Mouse (Mus musculus): ENCODE measurements around the gene Naa25. TPM values are rescaled to one million over a fixed set of nuclear protein-coding genes. Genes with fewer than 3 reads are reported as not detected.

Naa25 gene
- polyA plus RNA-seq, 1 experiment from 2014 or later: 42.7 TPM

DNA sequence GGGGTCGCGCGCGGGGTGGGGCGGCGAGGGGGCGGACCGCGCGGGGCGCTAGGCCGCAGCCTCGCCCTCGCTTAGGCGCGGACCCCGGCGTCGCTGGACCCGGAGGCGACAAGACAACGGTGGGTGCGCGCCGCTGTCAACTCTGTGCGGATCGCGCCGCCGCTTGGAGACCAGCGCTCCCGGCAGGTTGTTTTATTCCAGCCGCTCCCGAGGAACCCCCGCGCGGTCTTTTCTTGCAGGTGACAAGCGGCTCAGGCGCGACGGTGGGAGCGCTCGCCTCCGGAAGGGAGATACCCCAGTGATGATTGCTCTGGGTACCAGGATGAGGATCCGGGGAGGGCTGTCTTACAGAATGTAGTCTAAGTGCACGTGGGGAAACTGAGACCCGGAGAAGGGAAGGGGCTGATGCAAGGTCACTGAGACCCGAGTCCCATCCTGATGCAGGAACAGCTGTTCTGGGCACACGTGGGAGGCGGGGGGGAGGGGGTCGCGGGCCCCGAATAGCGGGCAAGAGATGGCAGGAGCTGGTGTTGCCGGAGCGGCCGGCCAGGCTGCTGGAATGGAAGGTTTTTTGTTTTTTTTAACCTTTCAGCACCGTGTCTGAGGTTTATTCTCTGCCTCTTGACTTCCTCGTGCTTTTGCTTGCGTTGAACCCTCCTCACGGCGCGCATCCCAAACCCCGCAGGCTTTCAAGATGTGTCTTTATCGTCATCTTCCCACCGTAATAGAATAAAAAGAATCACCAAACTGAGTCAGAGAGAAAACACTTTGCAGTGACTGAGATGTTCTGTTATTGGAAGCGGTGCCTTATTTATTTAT lies 619 bp downstream of the Naa25 start:
- H3K4me3 ChIP-seq: peak overlapping the region; percentile 95
- no peaks in the 10 kb centered on the region for H3K27me3 ChIP-seq (replicated peaks)
- 2% methylated on average over 67 of the region's 67 CpGs for WGBS (ENCODE audit: insufficient replicate concordance)
- peaks cover 59% of the 10 kb centered on the region for H3K4me1 ChIP-seq
- ATAC-seq: peak; percentile 70
- peak overlapping the region; percentile 94 for H3K27ac ChIP-seq
- peaks cover 5% of the 10 kb centered on the region; the same call in 1 of the 2 replicates for H3K9me3 ChIP-seq (replicated peaks)
- H3K4me2 ChIP-seq: peak overlapping the region; percentile 98
- peaks cover 36% of the 10 kb centered on the region for H3K36me3 ChIP-seq
- peak overlapping the region; percentile 86 for H3K9ac ChIP-seq

DNA sequence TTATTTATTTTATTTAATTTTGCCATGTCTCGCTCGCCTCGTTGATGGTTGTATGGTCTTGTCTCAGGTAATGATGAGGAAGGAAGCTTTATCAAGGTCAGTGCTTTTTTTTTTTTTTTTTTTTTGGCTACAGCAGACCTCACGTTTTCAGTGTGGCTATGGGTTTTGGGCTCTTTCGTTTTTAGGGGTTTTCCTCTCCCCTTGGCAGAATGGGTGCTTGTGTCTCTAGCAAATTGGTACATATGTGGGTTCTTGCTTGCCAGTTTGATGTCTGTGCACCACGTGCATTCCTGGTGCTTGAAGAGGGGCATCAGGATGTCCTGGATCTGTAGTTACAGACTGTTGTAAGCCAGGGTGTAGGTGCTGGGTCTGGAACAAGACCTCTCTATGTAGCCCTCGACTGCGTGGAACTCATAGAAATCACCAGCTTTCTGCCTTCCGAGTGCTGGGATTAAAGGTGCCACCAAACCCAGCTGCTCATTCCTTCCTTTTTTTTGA lies 1.3 kb downstream of the Naa25 start:
- peaks cover 5% of the 10 kb centered on the region; the same call in 1 of the 2 replicates for H3K9me3 ChIP-seq (replicated peaks)
- H3K4me1 ChIP-seq: peaks cover 59% of the 10 kb centered on the region
- peak overlapping the region; percentile 95 for H3K4me3 ChIP-seq
- H3K9ac ChIP-seq: peak overlapping the region; percentile 86
- peak overlapping the region; percentile 98 for H3K4me2 ChIP-seq
- 21% methylated on average over 9 of the region's 9 CpGs for WGBS (ENCODE audit: insufficient replicate concordance)
- peak overlapping the region; percentile 94; the same call in 1 of the 2 replicates for H3K27ac ChIP-seq
- H3K27me3 ChIP-seq (replicated peaks): no peaks in the 10 kb centered on the region
- ATAC-seq: no peak
- H3K36me3 ChIP-seq: peaks cover 42% of the 10 kb centered on the region

DNA sequence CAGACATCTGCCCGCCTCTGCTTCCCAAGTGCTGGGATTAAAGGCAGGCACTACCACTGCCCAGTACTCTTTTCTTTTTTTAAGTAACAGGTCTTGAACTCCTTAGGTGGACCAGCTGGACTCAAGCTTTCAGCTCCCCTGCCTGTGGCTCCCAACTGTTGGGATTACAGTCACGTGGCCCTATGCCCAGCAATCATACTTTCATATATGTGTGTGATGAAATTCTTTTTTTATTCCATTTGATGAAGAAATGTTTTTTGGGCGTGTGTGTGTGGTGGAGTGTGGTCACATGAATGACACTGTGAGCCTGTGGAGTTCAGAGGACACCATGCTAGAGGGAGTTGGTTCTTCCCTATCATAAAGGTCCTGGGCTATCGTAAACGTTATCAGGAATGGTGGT lies 1.8 kb downstream of the Naa25 start:
- 50% methylated on average over 5 of the region's 5 CpGs for WGBS (ENCODE audit: insufficient replicate concordance)
- peaks cover 47% of the 10 kb centered on the region for H3K36me3 ChIP-seq
- peak overlapping the region; percentile 86 for H3K9ac ChIP-seq

DNA sequence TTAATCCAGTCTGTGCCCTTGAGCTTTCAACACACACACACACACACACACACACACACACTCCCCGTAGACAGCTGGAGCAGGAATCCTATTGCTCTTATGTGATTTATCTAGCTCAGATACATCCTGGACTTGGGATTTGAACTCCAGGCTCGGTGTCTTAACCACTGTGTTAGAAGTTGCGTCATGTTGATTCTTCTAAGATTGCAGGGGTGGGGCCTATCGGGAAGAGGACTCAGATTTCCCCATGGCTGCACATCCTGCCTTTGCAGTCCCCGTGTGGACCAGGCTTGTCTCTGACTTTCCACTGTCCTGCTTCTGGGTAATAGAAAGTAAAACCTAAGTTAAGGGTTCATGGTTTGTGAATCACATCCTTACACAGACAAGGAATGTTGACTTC lies 2.3 kb downstream of the Naa25 start:
- Histone ChIP-seq H3K4me2 (peak overlapping the region; percentile 98), H3K4me3 (peak overlapping the region; percentile 95; the same call in 1 of the 2 replicates), H3K9ac (0 out of 2 replicates have a peak overlapping the region, but pooled peaks have one; percentile 86), H3K27me3 (replicated peaks) (no peaks in the 10 kb centered on the region), H3K4me1 (peaks cover 59% of the 10 kb centered on the region), H3K9me3 (replicated peaks) (no peaks in the 10 kb centered on the region), H3K36me3 (peaks cover 49% of the 10 kb centered on the region), H3K27ac (no peak overlapping the region)
- 43% methylated on average over 5 of the region's 5 CpGs for WGBS (ENCODE audit: insufficient replicate concordance)
- no peak for ATAC-seq

More for the DNA sequence above, 1.8 kb downstream of the Naa25 start:
- Histone ChIP-seq H3K27me3 (replicated peaks) (no peaks in the 10 kb centered on the region), H3K4me2 (peak overlapping the region; percentile 98), H3K9me3 (replicated peaks) (0 out of 2 replicates have a peak, but pooled peaks cover under 1% of the 10 kb centered on the region), H3K4me3 (peak overlapping the region; percentile 95), H3K27ac (peak overlapping the region; percentile 15; the same call in 1 of the 2 replicates), H3K4me1 (peaks cover 59% of the 10 kb centered on the region)
- no peak for ATAC-seq

DNA sequence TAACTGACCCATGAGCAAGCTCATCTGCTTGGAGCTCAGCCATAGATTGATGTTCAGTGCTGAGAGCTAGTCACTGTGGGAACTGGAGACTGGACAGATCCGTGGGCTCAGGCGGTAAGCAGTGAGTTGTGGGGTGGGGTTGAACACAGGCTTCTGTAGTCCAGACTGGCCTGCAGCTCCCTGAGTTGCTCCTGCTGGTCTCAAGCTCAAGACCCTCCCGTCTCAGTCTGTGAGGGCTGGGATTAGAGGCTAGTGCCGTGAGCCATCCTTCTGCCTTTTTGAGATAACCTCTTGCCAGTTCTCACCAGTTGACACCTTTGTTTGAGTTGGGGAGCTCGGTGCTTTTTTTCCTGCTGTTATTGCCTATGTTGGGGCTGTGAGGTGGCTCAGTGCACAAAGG lies 3.1 kb downstream of the Naa25 start:
- H3K27me3 ChIP-seq (replicated peaks): no peaks in the 10 kb centered on the region
- H3K4me1 ChIP-seq: peaks cover 59% of the 10 kb centered on the region
- H3K4me2 ChIP-seq: peak overlapping the region; percentile 18
- no peak for ATAC-seq
- H3K4me3 ChIP-seq: no peak overlapping the region
- WGBS (ENCODE audit: insufficient replicate concordance): 46% methylated on average over 5 of the region's 5 CpGs
- no peak overlapping the region; the same call in 1 of the 2 replicates for H3K27ac ChIP-seq
- H3K36me3 ChIP-seq: peaks cover 54% of the 10 kb centered on the region
- no peak overlapping the region for H3K9ac ChIP-seq
- H3K9me3 ChIP-seq (replicated peaks): no peaks in the 10 kb centered on the region

DNA sequence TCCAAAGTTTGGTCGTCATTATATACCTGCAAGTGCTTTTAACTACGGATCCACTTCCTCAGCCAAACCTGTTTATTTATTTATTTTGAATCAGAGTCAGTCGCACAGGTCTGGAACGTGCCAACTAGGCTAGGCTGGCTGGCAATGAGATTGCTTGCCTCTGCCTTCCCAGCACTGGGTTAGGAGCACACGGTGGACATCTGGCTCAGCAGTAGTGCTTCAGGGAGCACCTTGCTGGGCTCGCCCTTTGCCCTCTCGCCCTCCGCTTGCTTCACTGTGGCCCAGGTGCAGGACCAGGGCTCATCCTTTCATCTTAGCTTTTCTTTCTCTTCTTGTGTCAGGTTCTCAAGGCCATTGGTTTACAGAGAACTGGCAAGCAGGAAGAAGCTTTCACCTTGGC lies 10.1 kb downstream of the Naa25 start:
- no peak for ATAC-seq
- peaks cover 5% of the 10 kb centered on the region for H3K4me1 ChIP-seq
- H3K4me3 ChIP-seq: no peak overlapping the region
- H3K27ac ChIP-seq: no peak overlapping the region
- WGBS (ENCODE audit: insufficient replicate concordance): 82% methylated on average over 8 of the region's 8 CpGs
- no peak overlapping the region for H3K4me2 ChIP-seq
- H3K9me3 ChIP-seq (replicated peaks): no peaks in the 10 kb centered on the region
- no peaks in the 10 kb centered on the region for H3K27me3 ChIP-seq (replicated peaks)
- no peak overlapping the region for H3K9ac ChIP-seq
- H3K36me3 ChIP-seq: peaks cover 94% of the 10 kb centered on the region

DNA sequence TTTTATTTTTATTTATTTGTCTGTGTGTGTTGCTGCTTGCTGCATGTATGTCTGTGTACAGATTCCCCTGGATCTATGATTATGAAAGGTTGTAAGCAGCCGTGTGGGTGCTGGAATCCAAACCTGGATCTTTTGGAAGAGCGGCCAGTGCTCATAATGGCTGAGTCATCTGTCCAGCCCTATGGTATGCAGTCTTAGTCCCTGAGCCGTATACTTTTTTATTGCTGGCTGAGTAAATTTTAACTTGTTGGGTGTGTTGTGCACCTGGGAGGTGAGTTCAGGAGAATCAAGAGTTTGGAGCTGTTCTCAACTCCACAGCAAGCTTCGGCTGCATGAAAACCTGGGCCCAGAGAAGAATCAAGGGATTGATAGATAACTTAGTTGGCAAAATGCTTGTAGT lies 13.2 kb downstream of the Naa25 start:
- Histone ChIP-seq H3K4me1 (no peaks in the 10 kb centered on the region), H3K9ac (no peak overlapping the region), H3K9me3 (replicated peaks) (no peaks in the 10 kb centered on the region), H3K4me2 (no peak overlapping the region), H3K27me3 (replicated peaks) (no peaks in the 10 kb centered on the region), H3K36me3 (peaks cover 100% of the 10 kb centered on the region), H3K4me3 (no peak overlapping the region), H3K27ac (no peak overlapping the region)
- WGBS (ENCODE audit: insufficient replicate concordance): 85% methylated on average over 4 of the region's 4 CpGs
- ATAC-seq: no peak

DNA sequence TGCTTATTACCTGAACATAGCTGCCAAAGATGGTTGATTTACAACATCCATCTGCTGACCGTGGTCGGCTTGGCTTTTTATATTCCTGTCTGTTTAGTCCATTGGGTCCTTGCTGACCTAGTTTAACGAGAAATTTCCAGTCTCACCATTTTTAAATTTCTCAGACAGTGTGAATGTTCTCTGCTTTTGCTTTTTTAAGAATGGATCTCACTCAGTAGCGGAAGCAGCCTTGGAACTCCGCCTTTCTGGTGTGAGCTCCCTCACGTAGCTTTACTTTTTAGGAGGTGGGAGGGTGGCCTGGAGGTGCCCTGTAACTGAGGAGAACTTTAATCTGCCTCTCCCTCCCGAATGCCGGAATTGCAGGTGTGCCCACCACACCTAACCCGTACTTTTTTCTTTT lies 23.0 kb downstream of the Naa25 start:
- Histone ChIP-seq H3K27ac (no peak overlapping the region), H3K4me3 (no peak overlapping the region), H3K4me1 (no peaks in the 10 kb centered on the region), H3K27me3 (replicated peaks) (no peaks in the 10 kb centered on the region), H3K9me3 (replicated peaks) (no peaks in the 10 kb centered on the region), H3K9ac (no peak overlapping the region), H3K36me3 (peaks cover 100% of the 10 kb centered on the region), H3K4me2 (no peak overlapping the region)
- ATAC-seq: no peak
- 89% methylated on average over 9 of the region's 9 CpGs for WGBS (ENCODE audit: insufficient replicate concordance)

DNA sequence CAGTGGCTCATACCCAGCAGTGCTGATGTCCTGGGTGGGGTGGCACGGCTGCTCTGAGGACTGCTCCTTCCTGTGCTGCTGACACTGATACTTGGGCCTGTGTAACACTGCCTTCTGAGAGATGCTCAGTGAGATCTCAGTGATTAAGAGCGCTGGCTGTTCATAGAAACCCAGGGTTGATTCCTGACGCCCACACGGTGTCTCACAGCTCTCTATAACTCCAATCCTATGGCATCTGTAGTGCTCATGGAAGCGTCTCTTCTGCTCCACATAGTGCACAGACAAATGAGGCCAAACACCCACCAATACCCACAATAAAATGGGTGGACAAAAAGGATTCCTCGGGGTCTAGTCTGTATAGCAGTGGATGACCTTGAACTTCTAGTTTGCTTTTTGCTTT lies 25.1 kb downstream of the Naa25 start:
- H3K27ac ChIP-seq: no peak overlapping the region
- peaks cover 100% of the 10 kb centered on the region for H3K36me3 ChIP-seq
- H3K4me2 ChIP-seq: no peak overlapping the region
- no peak for ATAC-seq
- 85% methylated on average over 6 of the region's 6 CpGs for WGBS (ENCODE audit: insufficient replicate concordance)
- no peak overlapping the region for H3K9ac ChIP-seq
- no peaks in the 10 kb centered on the region for H3K27me3 ChIP-seq (replicated peaks)
- H3K9me3 ChIP-seq (replicated peaks): no peaks in the 10 kb centered on the region
- H3K4me3 ChIP-seq: no peak overlapping the region
- H3K4me1 ChIP-seq: no peaks in the 10 kb centered on the region

DNA sequence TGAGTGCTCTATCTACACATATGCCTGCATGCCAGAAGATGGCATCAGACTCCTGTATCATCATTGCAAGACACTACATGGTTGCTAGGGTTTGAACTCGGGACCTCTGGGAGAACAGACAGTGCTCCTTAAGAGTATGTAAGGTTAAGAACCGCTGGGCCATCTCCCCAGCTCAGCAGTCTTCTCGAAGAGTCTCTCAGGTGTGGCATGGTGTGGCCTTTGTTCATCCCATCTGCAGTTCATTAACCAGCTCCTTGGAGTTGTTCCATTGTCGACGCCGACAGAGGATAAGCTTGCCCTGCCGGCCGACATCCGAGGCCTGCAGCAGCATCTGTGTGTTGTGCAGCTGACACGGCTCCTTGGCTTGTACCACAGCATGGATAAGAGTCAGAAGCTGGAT lies 25.6 kb downstream of the Naa25 start:
- Histone ChIP-seq H3K9me3 (replicated peaks) (no peaks in the 10 kb centered on the region), H3K9ac (no peak overlapping the region), H3K36me3 (peaks cover 100% of the 10 kb centered on the region), H3K27ac (no peak overlapping the region), H3K4me2 (no peak overlapping the region), H3K4me1 (no peaks in the 10 kb centered on the region), H3K27me3 (replicated peaks) (no peaks in the 10 kb centered on the region), H3K4me3 (no peak overlapping the region)
- WGBS (ENCODE audit: insufficient replicate concordance): 91% methylated on average over 10 of the region's 10 CpGs
- ATAC-seq: no peak

DNA sequence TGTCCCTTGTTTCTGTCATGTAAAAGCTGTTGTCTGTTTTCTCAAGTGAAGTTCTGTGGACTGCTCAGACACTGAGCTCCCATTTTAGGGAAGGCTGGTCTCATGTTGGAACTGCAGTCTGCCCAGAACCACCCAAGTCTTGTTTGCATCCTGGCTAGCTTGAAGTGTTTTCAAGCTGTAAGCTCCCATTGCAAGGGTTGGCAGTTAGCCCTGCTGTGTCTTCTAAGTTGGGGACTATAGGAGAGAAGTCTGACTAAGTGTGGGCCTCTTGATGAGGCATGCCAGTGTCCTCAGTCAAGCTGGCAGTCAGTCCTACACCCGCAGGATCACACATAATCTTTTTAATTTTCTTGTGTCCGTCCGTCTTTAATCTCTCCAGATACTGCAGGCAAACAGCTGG lies 31.2 kb downstream of the Naa25 start:
- ATAC-seq: no peak
- H3K36me3 ChIP-seq: peaks cover 100% of the 10 kb centered on the region
- H3K9ac ChIP-seq: no peak overlapping the region
- H3K4me3 ChIP-seq: no peak overlapping the region
- no peaks in the 10 kb centered on the region for H3K9me3 ChIP-seq (replicated peaks)
- no peak overlapping the region for H3K27ac ChIP-seq
- H3K4me1 ChIP-seq: no peaks in the 10 kb centered on the region
- no peaks in the 10 kb centered on the region for H3K27me3 ChIP-seq (replicated peaks)
- H3K4me2 ChIP-seq: no peak overlapping the region
- WGBS (ENCODE audit: insufficient replicate concordance): 94% methylated on average over 3 of the region's 3 CpGs

DNA sequence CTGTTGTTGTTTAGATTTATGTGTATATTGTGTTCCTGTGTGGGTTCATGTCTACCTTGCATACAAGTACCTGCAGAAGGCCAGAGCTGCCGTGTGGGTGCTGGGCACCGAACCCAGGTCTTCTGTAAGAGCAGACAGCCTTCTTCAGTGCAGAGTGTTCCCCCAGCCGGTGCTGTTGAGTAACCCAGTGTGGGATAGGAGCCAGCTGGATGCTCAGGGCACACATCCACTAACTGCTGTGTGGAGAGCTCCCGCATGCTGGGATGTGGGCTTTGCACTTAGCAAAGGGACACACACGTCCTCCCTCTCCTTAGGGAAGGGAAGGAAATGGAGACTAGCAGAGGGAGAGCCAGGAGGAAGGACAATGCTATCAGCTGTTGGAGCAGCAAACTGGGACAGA lies 40.4 kb downstream of the Naa25 start:
- no peaks in the 10 kb centered on the region for H3K9me3 ChIP-seq (replicated peaks)
- 86% methylated on average over 5 of the region's 5 CpGs for WGBS (ENCODE audit: insufficient replicate concordance)
- no peak overlapping the region for H3K27ac ChIP-seq
- no peak overlapping the region for H3K4me3 ChIP-seq
- H3K9ac ChIP-seq: no peak overlapping the region
- H3K36me3 ChIP-seq: peaks cover 96% of the 10 kb centered on the region
- no peaks in the 10 kb centered on the region for H3K27me3 ChIP-seq (replicated peaks)
- no peaks in the 10 kb centered on the region for H3K4me1 ChIP-seq
- H3K4me2 ChIP-seq: no peak overlapping the region
- ATAC-seq: no peak

All from liver, embryonic 12.5 days (tissue).